Mouse (Mus musculus) left cerebral cortex, postnatal 14 days (tissue): Measurements from ENCODE around the gene Actg2. TPM values are rescaled to one million over a fixed set of nuclear protein-coding genes. Genes with fewer than 3 reads are reported as not detected.
A peak's percentile ranks its signal among the peaks of the same experiment; 100 is the strongest.

Source experiments
- DNase-seq, 2 experiments: peaks; one replicate each; pipeline ENCODE4 v3.0.0; 2021 to 2022; ENCODE audit warnings: low spot score in 2 of 2, mixed read lengths in 1 of 2
- intact Hi-C: fragments of 180-260 bp; cut with DNase I; formaldehyde crosslinking; loops from one replicate; pipeline ENCODE4 v1.15.1; 2025
- total RNA-seq, 2 experiments: library from RNA; stranded (reverse); gene quantifications; 2 replicates each; pipeline ENCODE4 v1.2.3; 2021

Gene Actg2
- total RNA-seq, 2 experiments from 2014 or later = 0.66 to 0.88 TPM

GRCm38 (mm10) chr6:83521784-83522183 is 14.3 kb downstream of the Actg2 start:
- no peak for DNase-seq
- intact Hi-C loops = no loop called here

GRCm38 (mm10) chr6:83518637-83519036 is 17.4 kb downstream of the Actg2 start:
- intact Hi-C loops = no loop called here
- no peak for DNase-seq

- DNase-seq = no peak
- intact Hi-C loops = no loop called here
These were observed 20.9 kb downstream of the Actg2 start for GRCm38 (mm10) chr6:83515172-83515571.

- intact Hi-C loops = loop anchor here (1.0 kb wide), 1 partner anchor 156 kb away; no protein-coding TSS in a partner anchor
- DNase-seq = peak; percentile 76 to 77
These were observed 23.6 kb downstream of the Actg2 start for GRCm38 (mm10) chr6:83512495-83512894.

GRCm38 (mm10) chr6:83510210-83510609 is 25.9 kb downstream of the Actg2 start:
- intact Hi-C loops = no loop called here
- no peak for DNase-seq

GRCm38 (mm10) chr6:83509442-83509841 is 26.6 kb downstream of the Actg2 start:
- intact Hi-C loops = loop anchor here (5.0 kb wide), 1 partner anchor 67 kb away; no protein-coding TSS in a partner anchor
- peak; percentile 67 to 68 for DNase-seq

- DNase-seq = no peak
- intact Hi-C loops = loop anchor here (5.0 kb wide), 1 partner anchor 65 kb away; no protein-coding TSS in a partner anchor
These were observed 28.9 kb downstream of the Actg2 start for GRCm38 (mm10) chr6:83507168-83507546.

- intact Hi-C loops = loop anchor here (5.0 kb wide), 1 partner anchor 64 kb away; no protein-coding TSS in a partner anchor
- peak; percentile 97 to 99 for DNase-seq
These were observed 29.6 kb downstream of the Actg2 start, which contains the start of gene Dguok for GRCm38 (mm10) chr6:83506258-83507167. Gene Dguok, minus strand, starts transcription at chr6:83506969.

GRCm38 (mm10) chr6:83505554-83505953 is 30.5 kb downstream of the Actg2 start:
- intact Hi-C loops = loop anchor here (5.0 kb wide), 1 partner anchor 63 kb away; no protein-coding TSS in a partner anchor
- no peak for DNase-seq

- intact Hi-C loops = no loop called here
- no peak for DNase-seq
These were observed 32.7 kb downstream of the Actg2 start for GRCm38 (mm10) chr6:83503361-83503760.

- intact Hi-C loops = no loop called here
- DNase-seq = peak in 1 of 2 experiments; percentile 51
These were observed 33.4 kb downstream of the Actg2 start for GRCm38 (mm10) chr6:83502656-83503055.

GRCm38 (mm10) chr6:83501524-83502310 is 34.3 kb downstream of the Actg2 start:
- intact Hi-C loops = no loop called here
- no peak for DNase-seq

GRCm38 (mm10) chr6:83500462-83500861 is 35.6 kb downstream of the Actg2 start:
- intact Hi-C loops = no loop called here

GRCm38 (mm10) chr6:83499078-83499477 is 37.0 kb downstream of the Actg2 start:
- no peak for DNase-seq
- intact Hi-C loops = no loop called here

More at GRCm38 (mm10) chr6:83500462-83500861, 35.6 kb downstream of the Actg2 start:
- DNase-seq = no peak

- DNase-seq = no peak
- intact Hi-C loops = no loop called here
These were observed 39.0 kb downstream of the Actg2 start for GRCm38 (mm10) chr6:83496753-83497710.

GRCm38 (mm10) chr6:83496009-83496752 is 39.9 kb downstream of the Actg2 start:
- no peak for DNase-seq
- intact Hi-C loops = no loop called here

GRCm38 (mm10) chr6:83490622-83491021 is 45.4 kb downstream of the Actg2 start:
- DNase-seq = no peak
- intact Hi-C loops = no loop called here

- intact Hi-C loops = no loop called here
- DNase-seq = no peak
These were observed 47.9 kb downstream of the Actg2 start for GRCm38 (mm10) chr6:83488200-83488599.
